Comparison of ENCODE assay signal across 18 mouse cellular contexts in the genomic region with DNA sequence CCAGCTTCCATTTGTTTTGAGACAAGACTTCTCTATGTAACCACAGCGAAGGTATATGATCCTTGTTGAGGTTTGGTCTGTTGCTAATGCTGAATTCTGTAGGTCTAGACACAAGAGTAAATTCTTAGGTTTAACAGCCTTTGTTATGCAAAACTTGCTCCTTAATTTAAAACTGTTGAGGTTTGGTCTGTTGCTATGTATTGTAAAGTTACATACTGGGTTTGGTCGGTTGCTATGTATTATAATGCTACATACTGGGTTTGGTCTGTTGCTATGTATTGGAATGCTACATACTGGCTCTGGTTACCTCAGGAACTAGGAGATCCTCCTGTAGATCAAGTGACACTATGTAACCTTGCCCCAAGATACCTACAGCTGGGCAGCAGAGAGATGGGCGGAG. TPM values are rescaled to one million over a fixed set of nuclear protein-coding genes. Genes with fewer than 3 reads are reported as not detected.
A peak's percentile ranks its signal among the peaks of the same experiment; 100 is the strongest.
DNase-seq lines count a peak whose midpoint lies in the region; ATAC-seq lines count a peak whose summit lies in the region.
"Had no signal": no experiment of that assay in that cellular context is flagged by ENCODE, and none has a peak within 500 bp of the region (broad histone marks: within the 10 kb centered on the region; RNA-seq: fewer than 3 reads in every experiment).

No protein-coding gene starts in this region.

- peak; percentile 75 for DNase-seq in R1 (ENCODE audit: low read depth, low spot score)
- no peak for DNase-seq in kidney, adult 9 months
- no peak for DNase-seq in left cerebral cortex, postnatal 25 days (ENCODE audit: low spot score in 2 of 2)
- DNase-seq in cerebellum, adult 9-11 months = no peak
- DNase-seq: adrenal gland, adult 8-10 months; adrenal gland, postnatal 14 days; adrenal gland, postnatal 36 days; cerebellum, adult 11-12 months; cerebellum, adult 2 months; cerebellum, adult 9-10 months; cerebellum, postnatal 14 days; cerebellum, postnatal 36 days had no signal

- 0 out of 2 replicates have a peak, but pooled peaks have one; percentile 8 for ATAC-seq in common myeloid progenitor, adult 5-6 weeks (replicated peaks; ENCODE audit: low read depth, poor library complexity, severe bottlenecking)
- ATAC-seq: activated CD4-positive, CD25-positive, alpha-beta regulatory T cell, adult 4 months; forebrain, embryonic 14.5 days; forebrain, embryonic 16.5 days; Patski had no signal

- intact Hi-C loops in left cerebral cortex, postnatal 25 days (cut with DNase I) = no loop called here

RNA-seq across cellular contexts. Expression of a gene that starts 20.8 kb away (rescaled TPM):
- total RNA-seq in common myeloid progenitor, adult 5-6 weeks (2017) = 100 and 112 TPM in 2 replicates
- total RNA-seq in left cerebral cortex, postnatal 25 days (2021) = 1 to 10 TPM; 4.7 to 5.3 TPM

RNA-seq across cellular contexts. Expression of a gene that starts 50.5 kb away (rescaled TPM):
- total RNA-seq in common myeloid progenitor, adult 5-6 weeks (2017) = 240 and 264 TPM in 2 replicates
- total RNA-seq in left cerebral cortex, postnatal 25 days (2021) = 10 to 100 TPM; 78.8 to 84.1 TPM

RNA-seq across cellular contexts. Expression of a gene that starts 57.2 kb away (rescaled TPM):
- total RNA-seq in common myeloid progenitor, adult 5-6 weeks (2017) = not detected in 2 replicates
- not detected for total RNA-seq in left cerebral cortex, postnatal 25 days (2021)
- total RNA-seq: G1E had no signal

Comparison
In these comparisons a context has a peak if more than half of its experiments do, and no peak if none do; other contexts are left out.
1. RNA of a gene that starts 20.8 kb away (total RNA-seq): 100 to 112 TPM in common myeloid progenitor, adult 5-6 weeks; 4.7 to 5.3 TPM in left cerebral cortex, postnatal 25 days; every median in the first group is over 10 times any median in the second.